Mouse (Mus musculus) intestine, embryonic 14.5 days (tissue): ENCODE results near the gene Stc2. TPM values are rescaled to one million over a fixed set of nuclear protein-coding genes. Genes with fewer than 3 reads are reported as not detected.

Experiments
- ATAC-seq: fragments of 200-750 bp; cut with Nextera tagmentation; replicated peaks from 2 replicates; pipeline ENCODE4 v1.8.0; 2017; ENCODE audit warnings: low read depth, moderate number of reproducible peaks, moderate TSS enrichment, moderate library complexity; ENCODE audit not compliant: low FRiP score, low TSS enrichment
- DNase-seq: peaks from one replicate; pipeline ENCODE4 v3.0.0-alpha.2; 2018; ENCODE audit warnings: low spot score
- H3K27ac ChIP-seq: fragments of 300-500 bp; sonication (generic); 2 replicates; pipeline ENCODE4 v1.5.1; 2014; ENCODE audit warnings: low read depth, mild to moderate bottlenecking, control low read depth
- H3K27me3 ChIP-seq: fragments of 300-500 bp; sonication (generic); replicated peaks from 2 replicates; pipeline ENCODE4 v1.6.1; 2014; ENCODE audit warnings: low read length, control low read depth; ENCODE audit not compliant: control insufficient read depth, insufficient read depth
- H3K36me3 ChIP-seq: fragments of 300-500 bp; sonication (generic); 2 replicates; pipeline ENCODE4 v1.6.1; 2014; ENCODE audit warnings: low read length, control low read depth; ENCODE audit not compliant: control insufficient read depth, insufficient read depth
- H3K4me1 ChIP-seq: fragments of 300-500 bp; sonication (generic); replicated peaks from 2 replicates; pipeline ENCODE4 v1.6.1; 2014; ENCODE audit warnings: low read length, control low read depth, mixed read lengths; ENCODE audit not compliant: control insufficient read depth, insufficient read depth
- H3K4me2 ChIP-seq: fragments of 300-500 bp; sonication (generic); 2 replicates; pipeline ENCODE4 v1.6.1; 2014; ENCODE audit warnings: low read length
- H3K4me3 ChIP-seq: fragments of 300-500 bp; sonication (generic); 2 replicates; pipeline ENCODE4 v1.5.1; 2014; ENCODE audit warnings: low read depth, low read length, control low read depth, mixed read lengths
- H3K9ac ChIP-seq: fragments of 300-500 bp; sonication (generic); 2 replicates; pipeline ENCODE4 v1.6.1; 2014; ENCODE audit warnings: mild to moderate bottlenecking, low read length
- H3K9me3 ChIP-seq: fragments of 300-500 bp; sonication (generic); 2 replicates; pipeline ENCODE4 v1.6.1; 2016; ENCODE audit warnings: low read length, control low read depth; ENCODE audit not compliant: control insufficient read depth
- WGBS: fragments of 180-500 bp; shearing (Covaris S2); extraction: QIAGEN DNeasy Blood & Tissue Kit; methylation state at CpG from one replicate; pipeline ENCODE4 v1.1.7; 2014; 5-methylcytosine and 5-hydroxymethylcytosine counted together
- polyA plus RNA-seq: library from polyadenylated mRNA; unstranded; fragments of >200 nt; fragmentation: Nextera tagmentation; extraction: Ambion mirVana; gene quantifications from 2 replicates; pipeline ENCODE4 v1.2.1, GENCODE M21; 2014

The Stc2 gene
- polyA plus RNA-seq, 1 experiment from 2014 or later, result 3.5 TPM

DNA sequence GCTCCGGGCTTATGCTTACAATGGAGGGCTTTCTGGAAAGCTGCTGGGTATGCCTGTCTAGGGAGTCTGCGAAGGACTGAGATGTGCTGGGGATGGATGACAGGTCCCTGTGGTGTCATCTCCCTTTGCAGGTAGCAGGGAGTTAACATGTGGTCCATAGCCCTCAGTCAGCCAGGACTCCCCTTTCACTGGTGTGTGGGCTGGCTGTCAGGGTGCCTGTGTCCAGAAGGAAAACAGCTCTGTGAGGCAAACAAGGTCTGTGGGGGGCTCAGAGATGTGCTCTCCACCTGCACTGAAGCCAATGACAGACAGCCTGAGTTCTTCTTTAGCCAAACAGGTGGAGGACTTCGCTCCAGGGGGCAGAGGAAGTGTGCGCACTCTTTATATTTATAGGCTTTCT, 8.8 kb downstream of the Stc2 start:
- WGBS, result 91% methylated on average over 4 of the region's 4 CpGs

DNA sequence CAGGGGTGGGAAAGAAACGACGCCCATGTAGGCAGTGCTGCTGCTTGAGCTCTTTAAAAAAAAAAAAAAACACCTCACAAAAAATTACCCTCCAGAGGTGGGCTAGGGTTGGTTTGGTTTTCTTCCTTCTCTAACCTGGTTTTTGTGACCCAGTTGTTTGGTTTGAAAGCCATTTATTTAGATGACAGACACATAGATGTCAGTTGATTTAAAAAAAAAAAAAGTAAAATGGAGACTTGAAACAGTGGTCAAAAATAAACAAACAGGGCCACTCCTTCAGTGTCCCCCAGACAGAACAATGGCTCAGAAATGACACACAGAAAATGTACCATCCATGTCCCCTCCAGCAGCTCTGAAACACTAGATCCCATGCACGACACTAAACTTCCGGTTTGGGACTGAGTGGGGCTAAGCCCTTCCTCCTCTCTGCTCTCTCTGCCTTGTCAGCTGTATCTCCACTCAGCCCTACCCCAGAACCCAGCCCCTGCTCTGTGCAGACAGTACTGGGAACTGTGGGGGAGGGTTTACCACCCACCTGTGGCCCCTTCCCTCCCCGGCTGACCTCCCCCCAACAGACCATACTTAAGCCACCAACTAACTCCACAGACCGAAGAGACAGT, 10.5 kb downstream of the Stc2 start:
- no peak overlapping the region for H3K9ac ChIP-seq
- peak; percentile 38 for DNase-seq
- no peaks in the 10 kb centered on the region for H3K4me1 ChIP-seq
- H3K27me3 ChIP-seq, result no peaks in the 10 kb centered on the region
- WGBS, result 68% methylated on average over 6 of the region's 6 CpGs
- H3K4me3 ChIP-seq, result no peak overlapping the region
- H3K36me3 ChIP-seq, result no peaks in the 10 kb centered on the region
- H3K4me2 ChIP-seq, result no peak overlapping the region
- no peak for ATAC-seq
- H3K27ac ChIP-seq, result no peak overlapping the region
- H3K9me3 ChIP-seq, result no peaks in the 10 kb centered on the region

More for the DNA sequence above, 8.8 kb downstream of the Stc2 start:
- H3K4me1 ChIP-seq, result no peaks in the 10 kb centered on the region
- no peaks in the 10 kb centered on the region for H3K36me3 ChIP-seq
- no peak overlapping the region for H3K4me2 ChIP-seq
- DNase-seq (no peak), ATAC-seq (no peak)
- H3K27ac ChIP-seq, result no peak overlapping the region
- H3K4me3 ChIP-seq, result no peak overlapping the region
- no peaks in the 10 kb centered on the region for H3K27me3 ChIP-seq
- no peak overlapping the region for H3K9ac ChIP-seq
- no peaks in the 10 kb centered on the region for H3K9me3 ChIP-seq

DNA sequence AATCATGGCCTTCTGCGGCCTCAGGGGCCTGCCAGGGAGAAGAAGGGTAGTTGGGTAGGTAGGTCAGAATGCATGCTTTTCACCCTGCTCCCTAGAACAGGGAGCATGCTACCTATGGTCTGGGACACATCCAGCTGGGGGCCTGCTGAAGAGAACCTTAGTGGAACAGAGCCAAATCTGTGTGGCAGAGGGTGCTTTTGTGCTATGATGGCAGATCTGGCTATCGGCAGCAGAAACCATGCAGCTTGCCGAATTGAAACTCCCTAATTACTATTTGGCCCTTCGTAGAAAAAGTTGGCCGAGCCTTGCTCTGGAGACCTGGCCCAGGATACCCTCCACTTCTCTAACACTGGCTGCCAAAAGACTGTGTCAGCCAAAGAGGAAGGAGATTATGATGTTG, 11.4 kb downstream of the Stc2 start:
- H3K27ac ChIP-seq, result no peak overlapping the region
- no peak overlapping the region for H3K9ac ChIP-seq
- no peaks in the 10 kb centered on the region for H3K36me3 ChIP-seq
- no peak overlapping the region for H3K4me3 ChIP-seq
- no peaks in the 10 kb centered on the region for H3K4me1 ChIP-seq
- DNase-seq (no peak), ATAC-seq (no peak)
- H3K9me3 ChIP-seq, result no peaks in the 10 kb centered on the region
- H3K27me3 ChIP-seq, result no peaks in the 10 kb centered on the region
- 78% methylated on average over 5 of the region's 5 CpGs for WGBS
- H3K4me2 ChIP-seq, result no peak overlapping the region

DNA sequence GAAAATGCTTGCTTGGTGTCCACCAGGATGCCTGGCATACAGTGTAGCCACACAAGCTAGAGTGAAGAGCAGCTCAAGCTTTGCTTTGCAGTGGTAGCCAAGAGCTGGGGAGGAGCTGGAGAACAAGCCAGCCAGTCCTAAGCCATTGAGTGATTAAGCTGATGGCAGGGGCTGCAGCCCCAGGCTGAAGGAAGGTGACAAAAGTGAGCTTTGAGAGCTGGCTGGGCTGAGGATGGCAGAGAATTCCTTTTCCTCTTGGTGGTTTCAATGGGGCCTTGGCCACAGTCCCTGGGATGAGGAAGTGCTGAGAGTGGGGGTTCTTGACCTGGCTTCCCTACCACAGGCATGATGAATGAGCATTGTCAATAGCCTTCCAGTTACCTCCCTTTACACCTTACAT, 13.0 kb downstream of the Stc2 start:
- H3K4me2 ChIP-seq, result no peak overlapping the region
- H3K36me3 ChIP-seq, result no peaks in the 10 kb centered on the region
- H3K9me3 ChIP-seq, result no peaks in the 10 kb centered on the region
- ATAC-seq (no peak), DNase-seq (peak; percentile 29)
- H3K4me3 ChIP-seq, result no peak overlapping the region
- no peaks in the 10 kb centered on the region for H3K27me3 ChIP-seq
- no peaks in the 10 kb centered on the region for H3K4me1 ChIP-seq
- H3K27ac ChIP-seq, result no peak overlapping the region
- no peak overlapping the region for H3K9ac ChIP-seq

DNA sequence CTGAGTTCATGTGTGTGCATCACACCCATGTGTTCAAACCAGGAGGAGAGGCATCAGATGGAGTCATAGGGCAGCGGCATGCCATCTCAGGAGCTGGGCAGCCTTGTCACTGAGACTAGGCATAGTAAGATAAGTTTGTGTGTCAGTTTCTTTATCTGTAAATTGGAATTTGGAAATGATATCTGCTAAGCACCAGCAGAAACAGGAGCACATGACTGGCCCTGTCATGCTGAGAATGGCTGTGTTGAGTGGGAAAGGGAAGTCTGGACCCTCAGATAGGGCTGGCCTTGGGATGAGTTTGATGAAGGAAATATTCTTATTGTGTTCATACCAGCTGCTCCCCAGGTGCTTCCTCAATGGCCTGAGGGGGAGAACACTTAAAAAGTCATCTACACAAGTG, 14.1 kb downstream of the Stc2 start:
- Histone ChIP-seq H3K36me3 (no peaks in the 10 kb centered on the region), H3K27ac (no peak overlapping the region), H3K4me1 (no peaks in the 10 kb centered on the region), H3K27me3 (no peaks in the 10 kb centered on the region), H3K4me2 (no peak overlapping the region), H3K4me3 (no peak overlapping the region), H3K9me3 (no peaks in the 10 kb centered on the region), H3K9ac (no peak overlapping the region)
- ATAC-seq (no peak), DNase-seq (no peak)
- 85% methylated on average over 1 of the region's 1 CpGs for WGBS

DNA sequence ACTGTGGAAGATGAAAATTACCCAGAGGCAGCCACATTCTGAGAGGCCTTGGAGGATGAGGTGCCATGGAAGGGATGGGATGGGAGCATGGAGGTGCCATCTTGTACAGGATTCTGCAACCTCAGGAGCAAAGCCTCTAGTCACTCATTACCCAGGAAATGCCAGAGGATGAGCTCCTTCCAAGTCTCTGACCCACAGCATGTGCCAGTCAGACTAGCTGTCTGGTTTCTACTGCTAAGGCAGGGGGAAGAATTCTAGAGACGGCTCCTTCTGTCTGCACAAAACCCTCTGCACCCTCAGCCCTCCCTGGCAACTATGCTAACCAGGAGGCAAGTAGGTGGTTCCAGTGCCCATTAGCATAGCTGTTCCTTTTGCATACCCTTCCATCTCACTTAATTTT, 15.4 kb downstream of the Stc2 start:
- no peaks in the 10 kb centered on the region for H3K36me3 ChIP-seq
- H3K9me3 ChIP-seq, result no peaks in the 10 kb centered on the region
- no peak overlapping the region for H3K27ac ChIP-seq
- no peaks in the 10 kb centered on the region for H3K4me1 ChIP-seq
- H3K27me3 ChIP-seq, result no peaks in the 10 kb centered on the region
- no peak overlapping the region for H3K4me2 ChIP-seq
- H3K9ac ChIP-seq, result no peak overlapping the region
- ATAC-seq, result no peak
- no peak for DNase-seq
- H3K4me3 ChIP-seq, result no peak overlapping the region
- WGBS, result 83% methylated on average over 1 of the region's 1 CpGs

Other genes with a start within 250 kb of the Stc2 start
- not detected in 2 replicates for gene Gm17332, start 187.6 kb downstream of the Stc2 start, polyA plus RNA-seq